Mouse (Mus musculus): ENCODE measurements around the gene Guca1b. TPM values are rescaled to one million over a fixed set of nuclear protein-coding genes. Genes with fewer than 3 reads are reported as not detected.
A peak's percentile ranks its signal among the peaks of the same experiment; 100 is the strongest.
"Not testable (repeated sequence)": the region's sequence is repeated elsewhere in the genome, so short reads cannot be mapped to it uniquely, and the experiment has no call there.

The Guca1b gene
- polyA plus RNA-seq, 1 experiment from 2014 or later: 0.70 TPM

DNA sequence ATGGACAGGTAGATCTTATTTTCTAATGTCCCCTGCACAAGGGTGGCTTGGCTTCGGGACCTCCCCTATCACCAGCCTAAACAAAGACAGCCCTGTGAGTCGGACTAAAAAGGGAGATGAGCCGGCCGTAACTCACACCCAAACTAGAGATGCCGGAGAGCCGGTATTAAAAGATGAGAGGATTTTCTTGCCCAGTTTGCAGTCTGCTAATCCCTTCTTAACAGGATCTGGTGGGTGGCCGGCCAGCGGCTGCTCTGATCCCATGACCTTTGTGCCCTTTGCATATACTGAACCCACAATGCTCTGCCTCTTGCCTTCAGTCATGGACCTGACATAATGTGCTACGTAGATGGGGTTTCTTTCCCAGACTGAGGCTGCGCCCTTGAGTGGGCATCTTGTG is 15.3 kb downstream of the Guca1b start, which contains the start of gene Guca1a:
Gene Guca1a (minus strand): TSS at position 134 of the 400 bp plus-strand sequence.
- Histone ChIP-seq H3K4me1 (ENCODE audit: control insufficient read depth, insufficient read depth, low read length) (peaks cover 7% of the 10 kb centered on the region), H3K9me3 (ENCODE audit: control insufficient read depth, low read length) (no peaks in the 10 kb centered on the region), H3K27ac (ENCODE audit: low read depth, low read length) (no peak within 1 kb of the TSS), H3K36me3 (ENCODE audit: control insufficient read depth, insufficient read depth, low read length) (no peaks in the 10 kb centered on the region), H3K4me3 (ENCODE audit: low read depth, low read length) (no peak within 1 kb of the TSS), H3K9ac (ENCODE audit: low read length) (no peak within 1 kb of the TSS), H3K27me3 (ENCODE audit: control insufficient read depth, insufficient read depth, low read length) (no peaks in the 10 kb centered on the region; the same call in 1 of the 2 replicates), H3K4me2 (no peak within 1 kb of the TSS)
- ATAC-seq (ENCODE audit: low FRiP score) (no peak), DNase-seq (ENCODE audit: low spot score, missing footprints) (no peak)
- 8% methylated on average over 10 of the region's 10 CpGs for WGBS

- H3K27me3 ChIP-seq (ENCODE audit: control insufficient read depth, insufficient read depth, low read length): peaks cover 16% of the 10 kb centered on the region
- ATAC-seq (ENCODE audit: low FRiP score): no peak
Measured at GRCm38 (mm10) chr17:47407717-47408557, 22.7 kb downstream of the Guca1b start.

DNA sequence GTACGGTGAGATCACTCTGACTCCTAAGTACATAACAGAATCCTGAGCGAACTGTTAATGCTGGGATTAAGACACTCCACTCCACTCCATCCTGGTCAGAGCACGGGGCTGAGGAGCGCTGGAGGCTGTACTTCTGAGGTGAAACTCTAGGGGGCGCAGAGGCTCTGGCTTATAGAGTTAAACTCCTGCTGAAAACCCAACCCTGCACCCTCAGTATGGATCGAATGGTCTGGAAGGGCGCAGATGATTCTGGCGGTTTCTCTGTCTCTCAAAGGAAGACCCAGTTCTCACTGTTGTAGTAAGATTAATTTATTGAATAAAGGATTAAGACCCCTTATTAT is 23.3 kb downstream of the Guca1b start:
- Histone ChIP-seq H3K9me3 (ENCODE audit: control insufficient read depth, low read length) (no peaks in the 10 kb centered on the region), H3K4me3 (ENCODE audit: low read depth, low read length) (no peak overlapping the region), H3K4me2 (no peak overlapping the region), H3K4me1 (ENCODE audit: control insufficient read depth, insufficient read depth, low read length) (no peaks in the 10 kb centered on the region), H3K27me3 (ENCODE audit: control insufficient read depth, insufficient read depth, low read length) (peaks cover 16% of the 10 kb centered on the region), H3K27ac (ENCODE audit: low read depth, low read length) (no peak overlapping the region), H3K36me3 (ENCODE audit: control insufficient read depth, insufficient read depth, low read length) (no peaks in the 10 kb centered on the region), H3K9ac (ENCODE audit: low read length) (no peak overlapping the region)
- WGBS: 25% methylated on average over 8 of the region's 8 CpGs
- ATAC-seq (ENCODE audit: low FRiP score): peak; percentile 54
- peak; percentile 97 for DNase-seq (ENCODE audit: low spot score, missing footprints)

More at GRCm38 (mm10) chr17:47407717-47408557, 22.7 kb downstream of the Guca1b start:
- DNase-seq (ENCODE audit: low spot score, missing footprints): no peak
- Histone ChIP-seq H3K4me2 (no peak overlapping the region), H3K27ac (ENCODE audit: low read depth, low read length) (no peak overlapping the region), H3K9me3 (ENCODE audit: control insufficient read depth, low read length) (no peaks in the 10 kb centered on the region), H3K4me3 (ENCODE audit: low read depth, low read length) (no peak overlapping the region), H3K36me3 (ENCODE audit: control insufficient read depth, insufficient read depth, low read length) (no peaks in the 10 kb centered on the region), H3K4me1 (ENCODE audit: control insufficient read depth, insufficient read depth, low read length) (no peaks in the 10 kb centered on the region), H3K9ac (ENCODE audit: low read length) (no peak overlapping the region)
- 66% methylated on average over 10 of the region's 10 CpGs for WGBS

GRCm38 (mm10) chr17:47409897-47410861 is 25.0 kb downstream of the Guca1b start:
- not testable (repeated sequence) for H3K9ac ChIP-seq (ENCODE audit: low read length); H3K4me1 ChIP-seq (ENCODE audit: control insufficient read depth, insufficient read depth, low read length); ATAC-seq (ENCODE audit: low FRiP score); H3K9me3 ChIP-seq (ENCODE audit: control insufficient read depth, low read length); H3K27ac ChIP-seq (ENCODE audit: low read depth, low read length); H3K36me3 ChIP-seq (ENCODE audit: control insufficient read depth, insufficient read depth, low read length)
- Histone ChIP-seq H3K4me2 (peak overlapping the region; percentile 44), H3K4me3 (ENCODE audit: low read depth, low read length) (peak overlapping the region; percentile 22), H3K27me3 (ENCODE audit: control insufficient read depth, insufficient read depth, low read length) (peaks cover 16% of the 10 kb centered on the region)
- 4% methylated on average over 74 of the region's 74 CpGs for WGBS
- DNase-seq (ENCODE audit: low spot score, missing footprints): peak; percentile 90

DNA sequence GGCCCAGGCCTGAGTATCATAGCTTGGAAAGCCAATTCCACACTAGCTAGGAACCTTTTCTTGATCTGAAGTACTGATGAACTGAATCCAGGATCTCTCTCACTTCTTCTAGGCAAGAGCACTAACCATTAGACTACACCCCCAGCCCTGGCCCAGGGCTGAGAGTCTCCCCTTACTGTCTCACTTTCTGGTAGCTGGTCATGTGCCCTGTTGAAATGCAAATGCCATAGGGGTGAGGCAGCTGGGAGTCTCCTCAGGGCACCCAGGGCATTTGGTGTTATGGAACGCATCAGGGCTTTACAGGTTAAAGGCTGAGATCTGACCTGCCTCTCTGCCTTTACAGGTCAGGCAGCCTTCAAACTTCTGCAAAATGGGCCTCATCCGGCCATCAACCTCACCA is 35.0 kb downstream of the Guca1b start:
- Histone ChIP-seq H3K4me3 (ENCODE audit: low read depth, low read length) (no peak overlapping the region), H3K27me3 (ENCODE audit: control insufficient read depth, insufficient read depth, low read length) (no peaks in the 10 kb centered on the region), H3K4me2 (no peak overlapping the region), H3K9ac (ENCODE audit: low read length) (no peak overlapping the region), H3K36me3 (ENCODE audit: control insufficient read depth, insufficient read depth, low read length) (no peaks in the 10 kb centered on the region), H3K27ac (ENCODE audit: low read depth, low read length) (no peak overlapping the region), H3K4me1 (ENCODE audit: control insufficient read depth, insufficient read depth, low read length) (no peaks in the 10 kb centered on the region), H3K9me3 (ENCODE audit: control insufficient read depth, low read length) (no peaks in the 10 kb centered on the region)
- WGBS: 53% methylated on average over 2 of the region's 2 CpGs
- ATAC-seq (ENCODE audit: low FRiP score): no peak
- DNase-seq (ENCODE audit: low spot score, missing footprints): no peak

DNA sequence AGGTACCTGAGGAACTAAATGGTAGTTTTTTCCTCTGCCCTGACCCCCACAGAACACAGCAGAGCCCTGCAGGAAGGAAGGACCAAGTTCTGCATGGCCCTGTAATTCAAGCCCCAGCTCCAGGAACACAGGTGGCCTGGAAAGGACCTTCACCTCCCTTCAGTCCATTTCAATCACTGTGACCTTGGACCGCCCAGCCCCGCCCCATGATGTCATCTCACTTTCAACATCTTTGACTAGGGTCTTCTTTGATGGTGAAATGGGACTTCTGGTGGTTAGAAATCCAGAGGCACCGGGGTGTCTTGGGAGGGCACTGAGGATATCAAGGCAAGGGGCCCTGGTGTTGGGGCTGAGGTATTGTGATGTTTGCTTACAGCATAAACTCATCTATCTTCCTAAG is 36.4 kb downstream of the Guca1b start:
- no peak for DNase-seq (ENCODE audit: low spot score, missing footprints)
- ATAC-seq (ENCODE audit: low FRiP score): no peak
- no peaks in the 10 kb centered on the region for H3K36me3 ChIP-seq (ENCODE audit: control insufficient read depth, insufficient read depth, low read length)
- no peaks in the 10 kb centered on the region for H3K4me1 ChIP-seq (ENCODE audit: control insufficient read depth, insufficient read depth, low read length)
- H3K9me3 ChIP-seq (ENCODE audit: control insufficient read depth, low read length): no peaks in the 10 kb centered on the region
- H3K27ac ChIP-seq (ENCODE audit: low read depth, low read length): no peak overlapping the region
- H3K27me3 ChIP-seq (ENCODE audit: control insufficient read depth, insufficient read depth, low read length): no peaks in the 10 kb centered on the region
- no peak overlapping the region for H3K9ac ChIP-seq (ENCODE audit: low read length)
- H3K4me2 ChIP-seq: no peak overlapping the region
- 84% methylated on average over 3 of the region's 3 CpGs for WGBS
- no peak overlapping the region for H3K4me3 ChIP-seq (ENCODE audit: low read depth, low read length)

DNA sequence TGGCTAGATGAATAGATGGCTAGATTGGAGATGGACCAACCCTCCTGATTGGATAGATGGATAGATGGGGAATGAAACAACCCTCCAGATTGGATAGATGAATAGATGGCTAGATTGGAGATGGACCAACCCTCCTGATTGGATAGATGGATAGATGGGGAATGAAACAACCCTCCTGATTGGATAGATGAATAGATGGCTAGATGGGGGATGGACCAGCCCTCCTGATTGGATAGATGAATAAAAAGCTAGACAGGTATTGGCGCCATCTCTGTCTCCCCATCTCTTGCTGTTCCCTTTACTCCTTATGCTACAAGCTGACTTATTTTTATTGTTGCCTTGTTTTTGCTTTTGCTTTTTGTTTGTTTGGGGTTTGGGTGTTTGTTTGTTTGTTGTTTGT is 37.4 kb downstream of the Guca1b start:
- H3K36me3 ChIP-seq (ENCODE audit: control insufficient read depth, insufficient read depth, low read length); H3K27me3 ChIP-seq (ENCODE audit: control insufficient read depth, insufficient read depth, low read length); H3K4me2 ChIP-seq; H3K4me3 ChIP-seq (ENCODE audit: low read depth, low read length); H3K9me3 ChIP-seq (ENCODE audit: control insufficient read depth, low read length); H3K27ac ChIP-seq (ENCODE audit: low read depth, low read length); ATAC-seq (ENCODE audit: low FRiP score); H3K4me1 ChIP-seq (ENCODE audit: control insufficient read depth, insufficient read depth, low read length); H3K9ac ChIP-seq (ENCODE audit: low read length); DNase-seq (ENCODE audit: low spot score, missing footprints): not testable (repeated sequence)
- WGBS: 100% methylated on average over 1 of the region's 1 CpGs

GRCm38 (mm10) chr17:47424186-47424585 is 39.0 kb downstream of the Guca1b start:
- Histone ChIP-seq H3K36me3 (ENCODE audit: control insufficient read depth, insufficient read depth, low read length) (no peaks in the 10 kb centered on the region), H3K4me2 (no peak overlapping the region), H3K4me3 (ENCODE audit: low read depth, low read length) (no peak overlapping the region), H3K27me3 (ENCODE audit: control insufficient read depth, insufficient read depth, low read length) (no peaks in the 10 kb centered on the region), H3K9me3 (ENCODE audit: control insufficient read depth, low read length) (no peaks in the 10 kb centered on the region), H3K9ac (ENCODE audit: low read length) (no peak overlapping the region), H3K4me1 (ENCODE audit: control insufficient read depth, insufficient read depth, low read length) (peaks cover 3% of the 10 kb centered on the region; the same call in 1 of the 2 replicates), H3K27ac (ENCODE audit: low read depth, low read length) (no peak overlapping the region)
- 91% methylated on average over 6 of the region's 6 CpGs for WGBS
- DNase-seq (ENCODE audit: low spot score, missing footprints): no peak
- no peak for ATAC-seq (ENCODE audit: low FRiP score)

DNA sequence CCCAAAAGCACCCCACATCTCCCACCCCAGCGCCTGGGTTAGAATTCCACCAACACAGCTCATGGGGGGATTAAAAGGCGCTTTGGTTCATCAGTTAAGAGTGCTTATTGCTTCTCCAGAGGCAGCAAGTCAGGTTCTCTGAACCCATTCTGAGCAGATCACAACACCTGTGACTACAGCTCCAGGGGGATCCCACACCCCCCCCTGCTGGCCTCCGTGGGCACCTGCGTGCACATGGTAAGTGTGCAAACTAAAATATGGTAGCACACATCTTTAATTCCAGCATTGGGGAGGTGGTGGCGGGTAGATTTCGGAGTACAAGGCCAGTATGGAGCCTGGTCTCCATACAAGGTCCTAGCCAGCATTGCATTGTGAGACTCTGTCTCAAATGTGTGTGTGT is 42.1 kb downstream of the Guca1b start:
- Histone ChIP-seq H3K4me1 (ENCODE audit: control insufficient read depth, insufficient read depth, low read length) (peaks cover 3% of the 10 kb centered on the region; the same call in 1 of the 2 replicates), H3K4me3 (ENCODE audit: low read depth, low read length) (no peak overlapping the region), H3K9ac (ENCODE audit: low read length) (no peak overlapping the region), H3K9me3 (ENCODE audit: control insufficient read depth, low read length) (no peaks in the 10 kb centered on the region), H3K4me2 (no peak overlapping the region), H3K27me3 (ENCODE audit: control insufficient read depth, insufficient read depth, low read length) (no peaks in the 10 kb centered on the region), H3K36me3 (ENCODE audit: control insufficient read depth, insufficient read depth, low read length) (no peaks in the 10 kb centered on the region), H3K27ac (ENCODE audit: low read depth, low read length) (no peak overlapping the region)
- 72% methylated on average over 6 of the region's 6 CpGs for WGBS
- DNase-seq (ENCODE audit: low spot score, missing footprints) (no peak), ATAC-seq (ENCODE audit: low FRiP score) (no peak)

All from midbrain, embryonic 11.5 days (tissue).